Mouse (Mus musculus) forebrain, embryonic 11.5 days (tissue): ENCODE results near the gene Bap1. TPM values are rescaled to one million over a fixed set of nuclear protein-coding genes. Genes with fewer than 3 reads are reported as not detected.

Experiments used
- ATAC-seq: fragments of 200-750 bp; cut with Nextera tagmentation; replicated peaks from 2 replicates; pipeline ENCODE4 v1.8.0; 2017; ENCODE audit warnings: moderate TSS enrichment; ENCODE audit not compliant: low FRiP score
- DNase-seq: peaks from one replicate; pipeline ENCODE4 v3.0.0-alpha.2; 2017; ENCODE audit warnings: low spot score
- H3K27ac ChIP-seq: fragments of 300-500 bp; sonication (generic); 2 replicates; pipeline ENCODE4 v1.5.1; 2014; ENCODE audit warnings: low read depth, low read length
- H3K27me3 ChIP-seq: fragments of 300-500 bp; sonication (generic); 2 replicates; pipeline ENCODE4 v1.6.1; 2014; ENCODE audit warnings: mild to moderate bottlenecking, low read length, mixed read lengths; ENCODE audit not compliant: control insufficient read depth, insufficient read depth
- H3K36me3 ChIP-seq: fragments of 300-500 bp; sonication (generic); 2 replicates; pipeline ENCODE4 v1.6.1; 2014; ENCODE audit warnings: mild to moderate bottlenecking, low read length, moderate library complexity, mixed read lengths; ENCODE audit not compliant: control insufficient read depth, insufficient read depth
- H3K4me1 ChIP-seq: fragments of 300-500 bp; sonication (generic); replicated peaks from 2 replicates; pipeline ENCODE4 v1.6.1; 2014; ENCODE audit warnings: low read length, mixed read lengths; ENCODE audit not compliant: control insufficient read depth, insufficient read depth
- H3K4me2 ChIP-seq: fragments of 300-500 bp; sonication (generic); 2 replicates; pipeline ENCODE4 v1.6.1; 2014; ENCODE audit warnings: low read depth, mild to moderate bottlenecking, low read length, moderate library complexity, mixed read lengths; ENCODE audit not compliant: severe bottlenecking
- H3K4me3 ChIP-seq: fragments of 300-500 bp; sonication (generic); 2 replicates; pipeline ENCODE4 v1.5.1; 2014; ENCODE audit warnings: low read depth, low read length
- H3K9ac ChIP-seq: fragments of 300-500 bp; sonication (generic); 2 replicates; pipeline ENCODE4 v1.6.1; 2014; ENCODE audit warnings: low read length
- H3K9me3 ChIP-seq: fragments of 300-500 bp; sonication (generic); 2 replicates; pipeline ENCODE4 v1.6.1; 2016; ENCODE audit warnings: low read length, mixed read lengths; ENCODE audit not compliant: control insufficient read depth
- WGBS: fragments of 180-500 bp; shearing (Covaris S2); extraction: QIAGEN DNeasy Blood & Tissue Kit; methylation state at CpG from one replicate; pipeline ENCODE4 v1.1.7; 2014; 5-methylcytosine and 5-hydroxymethylcytosine counted together
- polyA plus RNA-seq: library from polyadenylated mRNA; unstranded; fragments of >200 nt; fragmentation: Nextera tagmentation; extraction: Ambion mirVana; gene quantifications from 2 replicates; pipeline ENCODE4 v1.2.1, GENCODE M21; 2014

Bap1 gene
- 121 and 137 TPM in 2 replicates for polyA plus RNA-seq

GRCm38 (mm10) chr14:31251084-31251604, at the start of gene Bap1, which contains the start of gene Phf7:
Gene Bap1, plus strand, starts transcription at chr14:31251450.
Gene Phf7, minus strand, starts transcription at chr14:31251317.
- H3K27ac ChIP-seq: peak within 1 kb of the TSS; percentile 75; the same call in 1 of the 2 replicates
- H3K9me3 ChIP-seq: no peaks in the 10 kb centered on the region
- H3K27me3 ChIP-seq: no peaks in the 10 kb centered on the region
- peaks cover 6% of the 10 kb centered on the region; the same call in 1 of the 2 replicates for H3K36me3 ChIP-seq
- ATAC-seq: peak; percentile 93
- peaks cover 6% of the 10 kb centered on the region; the same call in 1 of the 2 replicates for H3K4me1 ChIP-seq
- H3K4me3 ChIP-seq: peak within 1 kb of the TSS; percentile 80
- DNase-seq: peak; percentile 99
- WGBS: under 1% methylated on average over 73 of the region's 75 CpGs
- peak within 1 kb of the TSS; percentile 89 for H3K4me2 ChIP-seq
- H3K9ac ChIP-seq: peak within 1 kb of the TSS; percentile 96

GRCm38 (mm10) chr14:31204844-31205243, 46.4 kb upstream of the Bap1 start:
- DNase-seq: no peak
- Histone ChIP-seq H3K4me2 (peak overlapping the region; percentile 92), H3K9me3 (no peaks in the 10 kb centered on the region), H3K9ac (peak overlapping the region; percentile 95), H3K27ac (peak overlapping the region; percentile 48; the same call in 1 of the 2 replicates), H3K4me3 (peak overlapping the region; percentile 85), H3K4me1 (peaks cover 6% of the 10 kb centered on the region; the same call in 1 of the 2 replicates), H3K27me3 (no peaks in the 10 kb centered on the region), H3K36me3 (peaks cover 19% of the 10 kb centered on the region)
- ATAC-seq: no peak
- 88% methylated on average over 4 of the region's 4 CpGs for WGBS

GRCm38 (mm10) chr14:31205244-31205561, 46.0 kb upstream of the Bap1 start:
- no peak for DNase-seq
- H3K27me3 ChIP-seq: no peaks in the 10 kb centered on the region
- peaks cover 19% of the 10 kb centered on the region for H3K36me3 ChIP-seq
- H3K4me1 ChIP-seq: peaks cover 6% of the 10 kb centered on the region; the same call in 1 of the 2 replicates
- H3K27ac ChIP-seq: peak overlapping the region; percentile 48; the same call in 1 of the 2 replicates
- H3K9me3 ChIP-seq: no peaks in the 10 kb centered on the region
- peak overlapping the region; percentile 92 for H3K4me2 ChIP-seq
- H3K4me3 ChIP-seq: peak overlapping the region; percentile 85
- 27% methylated on average over 8 of the region's 8 CpGs for WGBS
- no peak; the same call in 1 of the 2 replicates for ATAC-seq
- peak overlapping the region; percentile 95 for H3K9ac ChIP-seq

GRCm38 (mm10) chr14:31205562-31206467, 45.4 kb upstream of the Bap1 start:
- H3K9me3 ChIP-seq: no peaks in the 10 kb centered on the region
- ATAC-seq: peak; percentile 77
- WGBS: under 1% methylated on average over 39 of the region's 39 CpGs
- H3K9ac ChIP-seq: peak overlapping the region; percentile 95
- H3K4me2 ChIP-seq: peak overlapping the region; percentile 92
- H3K4me3 ChIP-seq: peak overlapping the region; percentile 85
- peak; percentile 75 for DNase-seq
- no peaks in the 10 kb centered on the region for H3K27me3 ChIP-seq
- H3K36me3 ChIP-seq: peaks cover 19% of the 10 kb centered on the region
- peak overlapping the region; percentile 48 for H3K27ac ChIP-seq
- H3K4me1 ChIP-seq: peaks cover 6% of the 10 kb centered on the region; the same call in 1 of the 2 replicates

- H3K4me2 ChIP-seq: peak overlapping the region; percentile 92
- H3K4me1 ChIP-seq: peaks cover 6% of the 10 kb centered on the region; the same call in 1 of the 2 replicates
- peak overlapping the region; percentile 85 for H3K4me3 ChIP-seq
- H3K36me3 ChIP-seq: peaks cover 17% of the 10 kb centered on the region
- H3K9ac ChIP-seq: peak overlapping the region; percentile 95
- H3K27me3 ChIP-seq: no peaks in the 10 kb centered on the region
- H3K27ac ChIP-seq: peak overlapping the region; percentile 48
- ATAC-seq: peak; percentile 81
- WGBS: under 1% methylated on average over 48 of the region's 48 CpGs
- DNase-seq: peak; percentile 99
- no peaks in the 10 kb centered on the region for H3K9me3 ChIP-seq
Measured at GRCm38 (mm10) chr14:31206472-31206981, 44.7 kb upstream of the Bap1 start.

GRCm38 (mm10) chr14:31207070-31207830, 44.0 kb upstream of the Bap1 start:
- DNase-seq: no peak
- Histone ChIP-seq H3K4me2 (peak overlapping the region; percentile 92), H3K4me1 (peaks cover 6% of the 10 kb centered on the region; the same call in 1 of the 2 replicates), H3K36me3 (peaks cover 11% of the 10 kb centered on the region; the same call in 1 of the 2 replicates), H3K27ac (no peak overlapping the region), H3K27me3 (no peaks in the 10 kb centered on the region), H3K9me3 (no peaks in the 10 kb centered on the region), H3K4me3 (peak overlapping the region; percentile 85), H3K9ac (peak overlapping the region; percentile 95)
- WGBS: 82% methylated on average over 13 of the region's 13 CpGs
- peak; percentile 17; the same call in 1 of the 2 replicates for ATAC-seq

GRCm38 (mm10) chr14:31208084-31208483, 43.2 kb upstream of the Bap1 start, which contains the start of gene Tnnc1:
Gene Tnnc1, plus strand, starts transcription at chr14:31208312.
- H3K4me3 ChIP-seq: no peak within 1 kb of the TSS
- H3K9me3 ChIP-seq: no peaks in the 10 kb centered on the region
- no peaks in the 10 kb centered on the region for H3K27me3 ChIP-seq
- 90% methylated on average over 2 of the region's 2 CpGs for WGBS
- peak within 1 kb of the TSS; percentile 95 for H3K9ac ChIP-seq
- peaks cover 4% of the 10 kb centered on the region; the same call in 1 of the 2 replicates for H3K36me3 ChIP-seq
- H3K27ac ChIP-seq: no peak within 1 kb of the TSS
- H3K4me1 ChIP-seq: peaks cover 6% of the 10 kb centered on the region; the same call in 1 of the 2 replicates
- H3K4me2 ChIP-seq: peak within 1 kb of the TSS; percentile 92
- ATAC-seq (no peak), DNase-seq (no peak)
